Mouse (Mus musculus) spleen, postnatal 36 days (tissue): ENCODE data around the gene Hes3.

Source experiments
- DNase-seq, 2 experiments: peaks; one replicate each; pipeline ENCODE4 v3.0.0; 2022; ENCODE audit warnings: low spot score in 2 of 2, mixed read lengths in 1 of 2

Gene Hes3

DNA sequence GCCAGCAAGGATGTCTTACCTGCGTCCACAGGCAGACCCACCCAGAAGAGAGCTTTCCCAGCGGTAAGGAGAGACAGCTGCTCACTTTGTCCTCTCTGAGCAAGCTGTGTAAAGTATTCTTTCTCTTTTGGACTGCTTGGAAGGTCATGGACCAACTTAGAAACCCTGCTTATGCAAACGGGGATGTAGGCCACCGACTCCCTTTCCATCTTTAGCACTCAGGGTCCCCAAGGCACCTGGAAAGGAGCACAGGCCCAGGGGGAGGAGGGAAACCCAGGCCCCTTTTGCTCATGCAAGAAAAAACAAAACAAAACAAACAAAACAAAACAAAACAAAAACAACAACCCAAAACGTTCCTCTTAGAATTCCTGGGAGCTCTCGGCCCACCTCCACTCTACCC, at the start of gene Hes3:
TSS of gene Hes3 (minus strand) at position 101 of the 400 bp plus-strand sequence.
- no peak for DNase-seq

DNA sequence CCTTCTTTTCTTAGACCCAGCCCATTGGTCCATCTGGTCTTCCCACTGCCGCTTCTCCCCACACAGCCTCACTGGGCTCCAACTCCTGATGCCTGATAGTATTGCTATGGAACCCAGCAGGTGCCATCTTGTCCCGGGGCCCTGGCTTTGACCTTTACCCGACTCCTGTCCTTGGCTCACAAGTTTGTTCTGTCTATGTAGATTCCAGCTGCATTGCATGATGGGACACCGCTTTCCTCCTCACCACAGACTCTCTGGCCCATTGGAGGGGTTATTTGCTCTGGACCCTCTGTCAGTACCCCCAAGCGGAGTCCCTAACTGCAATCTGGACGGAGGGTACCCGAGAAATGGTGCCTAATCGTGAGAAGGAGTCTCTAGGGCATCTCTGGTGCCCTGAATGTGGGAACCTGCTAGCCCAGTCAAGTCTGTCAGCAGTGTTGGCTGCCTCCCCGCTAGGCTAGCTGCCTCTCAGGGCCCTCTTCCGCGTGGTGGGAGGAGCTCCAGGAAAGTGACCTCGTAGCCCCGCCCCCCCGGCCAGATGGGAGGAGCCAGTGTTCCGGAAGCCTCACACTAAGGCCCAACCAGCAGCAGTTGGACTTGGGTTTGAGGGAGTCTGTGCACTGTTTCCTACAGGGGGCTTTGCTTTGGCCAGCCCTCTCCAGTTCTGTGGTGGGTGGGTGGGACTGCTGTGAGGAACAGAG, 49.3 kb upstream of the Hes3 start:
- DNase-seq = no peak

DNA sequence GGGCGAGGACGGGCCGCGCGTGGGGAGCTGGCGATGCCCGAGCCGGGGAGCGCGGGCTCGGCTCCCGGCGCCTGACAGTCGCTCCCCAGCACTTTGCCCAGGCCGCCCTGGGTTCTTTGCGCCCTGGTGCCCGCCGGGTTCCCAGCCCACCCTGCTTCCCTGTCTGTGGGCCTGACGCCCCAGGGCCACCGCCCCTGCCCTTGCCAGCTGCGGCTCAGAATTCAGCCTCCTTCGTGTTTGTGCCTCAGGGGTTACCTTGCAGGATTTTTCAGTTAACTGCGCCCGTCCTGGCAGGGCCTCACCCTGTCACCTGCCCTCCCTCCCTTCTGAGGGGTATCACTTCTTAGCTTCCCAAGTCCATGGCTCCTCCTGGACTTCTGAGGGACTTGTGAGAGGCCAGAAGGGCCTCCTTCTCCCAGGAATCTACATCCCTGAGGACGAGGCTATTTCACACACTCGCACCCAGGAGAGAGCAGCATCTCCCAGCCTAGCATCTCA, 47.9 kb upstream of the Hes3 start:
- no peak for DNase-seq

DNA sequence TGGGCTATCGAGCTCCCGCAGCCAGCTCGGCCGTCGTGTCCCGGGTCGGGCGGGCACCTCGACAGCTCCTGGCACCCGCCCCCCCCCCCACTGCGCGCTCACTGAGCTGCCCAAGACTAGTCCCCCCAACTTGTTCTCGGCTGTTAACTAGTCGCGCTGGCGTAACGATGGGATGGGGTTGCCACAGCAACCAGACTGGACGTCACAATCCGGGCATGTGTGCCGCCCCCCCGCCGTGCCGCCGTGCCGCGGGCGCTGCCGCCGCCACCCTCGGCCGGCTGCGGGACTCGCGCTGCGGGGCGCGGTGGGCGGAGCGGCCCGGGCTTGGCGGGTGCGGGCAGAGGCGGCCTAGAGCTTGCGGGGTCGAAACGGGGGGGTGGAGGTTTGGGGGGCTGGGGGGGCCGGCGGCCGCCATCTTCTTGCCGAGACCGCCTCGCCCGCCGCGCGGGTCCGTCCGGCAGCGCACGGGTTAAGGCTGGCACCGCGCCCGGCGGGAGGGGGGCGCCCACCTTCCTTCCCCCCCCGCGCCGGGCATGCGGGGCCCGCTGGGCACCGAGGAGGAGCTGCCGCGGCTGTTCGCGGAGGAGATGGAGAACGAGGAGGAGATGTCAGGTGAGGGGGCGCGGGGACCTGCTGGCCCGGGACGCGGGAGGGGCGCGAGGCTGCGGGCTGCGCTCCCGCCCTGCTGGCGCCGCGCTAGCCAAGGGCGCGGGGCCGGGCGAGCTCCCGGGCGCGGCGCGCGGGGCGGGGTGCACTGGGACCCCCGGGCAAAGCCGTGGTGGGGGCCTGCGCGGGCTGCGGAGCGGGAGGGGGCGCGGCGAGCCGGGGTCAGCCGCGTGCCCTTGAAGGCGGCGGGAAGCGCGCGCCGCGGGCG, 47.2 kb upstream of the Hes3 start, which contains the start of gene Chd5:
TSS of gene Chd5 (plus strand) at position 233 of the 874 bp plus-strand sequence.
- DNase-seq = no peak

DNA sequence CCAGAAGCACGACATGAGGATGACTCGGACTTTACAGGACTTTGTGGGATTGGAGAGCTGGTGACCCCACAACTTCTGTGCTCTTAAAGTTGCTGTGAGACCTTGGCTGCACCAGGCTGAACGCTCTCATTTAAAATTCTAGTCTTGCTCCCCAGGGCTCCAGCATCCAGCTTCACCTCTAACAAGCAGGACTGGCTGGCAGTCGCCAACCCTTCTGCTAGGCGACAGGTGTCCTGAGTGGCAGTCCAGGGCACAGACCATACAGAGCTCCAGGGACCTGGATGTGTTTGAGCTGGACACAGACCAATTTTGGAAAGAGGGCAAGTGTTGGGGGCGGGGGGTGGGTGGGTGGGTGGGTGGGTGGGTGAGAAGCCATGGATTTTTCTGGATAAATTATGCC, 46.3 kb upstream of the Hes3 start:
- no peak for DNase-seq

DNA sequence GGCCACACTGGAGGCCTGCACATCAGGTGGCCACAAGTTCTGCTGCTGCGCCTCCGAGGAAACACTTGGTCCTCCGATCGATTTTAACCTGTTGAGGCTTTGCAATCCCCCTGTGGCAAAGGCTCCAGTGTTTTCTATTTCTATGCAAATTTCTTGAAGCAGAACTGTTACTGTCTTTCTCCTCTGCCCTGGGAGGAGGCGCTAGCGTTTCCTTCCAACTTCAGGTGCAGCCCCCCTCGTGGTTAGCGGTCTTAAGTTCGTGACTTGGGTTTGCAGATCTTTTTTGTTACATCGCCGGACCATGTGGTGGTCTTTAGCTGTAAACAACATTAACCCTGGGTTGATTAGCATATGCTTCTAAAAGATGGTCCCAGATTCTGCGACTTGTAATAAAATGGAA, 42.1 kb upstream of the Hes3 start:
- no peak for DNase-seq

DNA sequence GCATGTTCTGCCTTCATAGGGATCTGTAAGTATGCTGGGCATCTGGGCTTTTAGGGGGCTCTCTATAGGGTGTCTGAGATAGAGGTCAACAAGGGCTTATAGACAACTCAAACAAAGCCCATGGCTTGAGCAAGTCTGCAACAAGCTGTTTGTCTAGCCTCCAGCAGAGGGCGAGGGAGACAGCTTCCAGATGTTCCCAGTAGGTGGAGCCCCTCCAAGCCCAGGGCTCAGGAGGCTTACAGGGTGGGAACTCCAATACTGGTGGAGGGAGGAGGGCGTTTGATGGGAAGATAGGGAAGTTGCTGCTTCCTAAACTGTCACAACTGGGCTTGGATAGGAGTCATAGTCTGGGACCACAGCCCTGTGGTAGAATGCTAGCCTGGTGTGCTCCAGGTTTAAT, 41.5 kb upstream of the Hes3 start:
- peak; percentile 27 to 30 for DNase-seq

DNA sequence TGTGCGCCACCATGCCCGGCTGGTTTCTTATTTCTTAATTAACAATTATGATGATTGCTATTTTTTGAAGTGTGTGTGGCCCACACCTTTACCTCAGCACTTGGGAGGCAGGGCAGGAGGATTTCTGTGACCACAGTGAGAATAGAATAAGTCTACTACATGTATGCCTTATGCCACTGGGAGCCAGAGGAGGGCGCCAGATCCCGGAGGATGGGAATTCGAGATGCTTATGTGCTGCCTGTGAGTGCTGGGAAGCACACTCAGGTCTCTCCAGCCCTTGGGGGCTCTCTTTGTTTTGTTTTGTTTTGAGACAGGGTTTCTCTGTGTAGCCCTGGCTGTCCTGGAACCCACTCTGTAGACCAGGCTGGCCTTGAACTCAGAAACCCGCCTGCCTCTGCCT, 37.2 kb upstream of the Hes3 start:
- peak; percentile 26 to 36 for DNase-seq

DNA sequence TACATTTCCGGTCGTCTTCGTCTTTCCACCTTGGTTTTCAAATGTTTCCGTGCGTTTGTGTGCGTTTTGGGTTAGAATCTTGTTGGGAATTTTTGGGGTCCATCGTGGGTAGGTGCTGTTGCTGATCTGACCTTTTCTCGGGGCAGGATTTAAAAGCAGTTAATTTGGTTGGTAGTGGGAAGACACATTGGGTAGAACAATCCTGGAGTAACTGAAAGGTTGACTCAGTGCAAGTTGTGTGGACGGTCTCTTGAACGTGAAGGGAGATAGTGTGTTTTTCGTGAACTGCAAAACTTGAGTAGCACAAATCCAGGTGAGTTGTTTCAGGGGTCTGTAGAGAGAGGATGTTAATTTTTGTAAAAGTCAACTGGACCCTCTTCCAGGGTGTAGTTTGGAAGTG, 35.1 kb upstream of the Hes3 start:
- no peak for DNase-seq

DNA sequence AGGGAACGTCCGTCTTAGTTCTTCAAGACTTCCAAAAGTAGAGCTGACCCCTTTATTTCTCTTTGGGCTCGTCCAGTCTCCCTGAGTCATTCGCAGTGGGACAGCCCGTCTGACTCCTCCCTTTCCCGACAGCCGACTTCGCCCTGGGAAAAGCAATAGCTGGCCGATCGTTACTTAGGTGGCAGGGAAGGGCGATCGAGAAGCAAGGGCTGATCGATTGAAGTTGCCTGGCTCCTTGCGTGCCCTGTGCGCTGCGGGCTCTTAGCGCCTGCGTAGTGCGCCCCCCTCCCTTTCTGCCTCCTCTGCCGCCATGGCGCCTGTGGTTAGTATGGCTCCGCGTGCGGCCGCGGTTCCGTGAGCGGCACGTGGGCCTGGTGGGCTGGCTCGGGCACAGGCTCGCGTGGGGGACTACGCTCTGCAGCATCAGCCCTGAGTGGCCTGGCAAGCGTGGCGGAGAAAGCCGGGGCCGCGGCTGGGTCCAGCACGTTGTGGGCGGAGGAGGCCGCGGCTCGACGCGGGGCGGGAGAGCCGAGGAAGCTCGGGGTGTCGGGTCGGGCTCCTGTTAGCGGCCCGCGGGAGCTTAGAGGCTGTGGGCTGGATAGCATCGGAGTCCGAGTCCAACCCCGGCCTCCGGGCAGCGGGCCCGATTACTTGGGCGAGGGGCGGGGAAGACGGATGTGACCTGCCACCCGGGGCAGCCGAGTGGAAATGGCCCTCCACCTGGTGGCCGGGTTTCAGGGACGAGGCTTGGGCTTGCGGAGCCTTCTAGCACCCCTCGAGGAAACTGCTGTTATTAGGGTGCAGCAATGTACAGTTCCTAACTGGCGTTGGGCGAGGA, 34.3 kb upstream of the Hes3 start, which contains the start of gene Rpl22:
TSS of gene Rpl22 (plus strand) at position 169 of the 838 bp plus-strand sequence.
- DNase-seq = peak; percentile 95

DNA sequence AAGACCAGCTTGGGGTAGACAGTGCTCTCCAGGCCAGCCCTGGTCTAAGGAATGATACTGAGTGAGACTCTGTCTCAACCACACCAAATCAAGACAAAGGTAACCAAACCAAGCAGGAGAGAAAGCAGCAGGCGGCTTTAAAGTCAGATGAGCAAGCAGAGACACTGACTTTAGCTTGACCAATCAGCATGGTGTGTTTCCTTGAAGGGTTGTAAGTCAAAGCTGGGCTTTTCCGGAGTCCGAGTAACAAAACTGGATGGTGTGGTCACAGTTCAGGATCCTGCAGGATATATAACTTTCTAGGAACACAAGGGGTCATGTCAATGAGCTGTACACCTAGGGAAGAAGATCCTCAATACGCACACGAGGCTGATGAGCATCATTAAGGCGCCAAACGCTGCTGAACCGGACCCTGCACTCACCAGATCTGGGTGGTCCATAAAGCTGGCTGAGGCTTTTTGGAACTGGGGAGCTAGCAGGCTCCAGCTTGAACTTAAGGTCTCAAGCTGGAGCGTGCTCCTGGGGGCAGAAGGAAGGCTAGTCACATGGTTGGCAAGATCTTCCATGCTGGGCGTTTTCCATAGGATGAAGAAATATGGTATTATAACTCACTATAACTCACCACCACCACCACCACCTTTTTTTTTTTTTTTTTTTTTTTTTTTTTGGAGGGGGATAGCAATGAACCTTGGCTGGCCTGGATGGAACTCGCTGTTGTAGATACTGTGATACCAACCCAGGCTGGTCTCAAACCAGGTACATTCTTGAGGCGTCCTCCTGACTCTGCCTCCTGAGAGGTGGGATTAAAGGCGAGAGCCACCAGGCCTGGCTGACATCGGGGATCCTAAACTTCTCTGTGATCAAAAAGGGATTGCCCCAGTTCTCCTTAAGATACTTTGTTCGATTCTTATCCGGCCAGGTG, 33.4 kb upstream of the Hes3 start:
- no peak for DNase-seq

DNA sequence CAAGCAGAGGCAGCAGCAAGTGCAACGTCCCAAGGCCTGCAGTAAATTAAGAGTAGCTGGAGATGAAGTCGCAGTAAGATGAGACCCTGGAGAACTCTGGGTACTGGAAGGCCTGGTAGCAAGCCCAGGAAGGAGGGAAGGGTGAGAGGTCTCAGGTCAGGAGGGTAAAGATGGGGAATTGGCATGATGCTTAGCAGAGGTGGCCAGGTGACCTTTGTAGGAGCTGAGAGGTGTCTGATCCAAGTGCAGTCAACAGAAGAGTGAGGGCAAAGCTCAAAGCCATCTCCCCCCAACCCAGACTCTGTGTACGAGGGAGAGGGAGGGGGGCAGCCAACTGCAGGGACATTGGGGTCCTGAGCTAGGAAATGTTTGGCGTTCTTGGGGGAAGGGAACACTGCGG, 30.0 kb upstream of the Hes3 start:
- DNase-seq = no peak

DNA sequence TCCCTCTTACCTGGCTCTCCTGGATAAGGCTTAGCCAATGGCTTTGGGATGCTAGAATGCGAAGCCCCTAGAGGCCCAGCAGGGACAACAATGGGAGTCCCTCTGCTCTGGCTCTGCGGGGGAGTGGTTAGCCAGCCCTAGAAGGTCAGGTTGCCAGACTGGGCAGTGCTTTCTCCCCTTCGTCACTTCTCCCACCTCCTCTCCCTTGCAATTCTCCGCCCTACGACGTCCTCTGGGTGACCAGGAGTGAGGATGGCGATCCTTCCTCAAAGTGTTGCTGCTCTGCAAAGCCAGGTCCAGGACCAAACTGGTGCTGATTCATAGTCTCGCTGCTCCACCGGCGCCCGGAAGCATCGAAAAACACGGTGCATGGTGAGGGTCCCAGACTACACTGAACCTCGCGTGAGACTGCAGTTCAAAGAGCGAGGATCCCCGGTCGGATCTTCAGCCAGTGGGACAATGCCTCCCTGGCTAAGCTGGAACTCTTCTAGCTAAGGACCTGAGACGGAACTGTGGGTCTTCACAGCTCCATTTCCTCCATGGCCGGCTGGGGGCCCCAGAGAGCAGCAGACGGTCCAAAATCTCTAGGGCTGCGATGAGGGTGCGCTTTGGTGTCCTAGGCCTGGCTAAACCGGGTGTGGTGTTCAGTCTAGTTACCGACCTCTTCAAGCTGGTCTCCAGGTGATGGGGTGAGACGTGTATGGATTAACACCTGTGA, 27.2 kb upstream of the Hes3 start, which contains the start of gene Rnf207:
TSS of gene Rnf207 (minus strand) at position 477 of the 718 bp plus-strand sequence.
- DNase-seq = peak; percentile 42 to 47

DNA sequence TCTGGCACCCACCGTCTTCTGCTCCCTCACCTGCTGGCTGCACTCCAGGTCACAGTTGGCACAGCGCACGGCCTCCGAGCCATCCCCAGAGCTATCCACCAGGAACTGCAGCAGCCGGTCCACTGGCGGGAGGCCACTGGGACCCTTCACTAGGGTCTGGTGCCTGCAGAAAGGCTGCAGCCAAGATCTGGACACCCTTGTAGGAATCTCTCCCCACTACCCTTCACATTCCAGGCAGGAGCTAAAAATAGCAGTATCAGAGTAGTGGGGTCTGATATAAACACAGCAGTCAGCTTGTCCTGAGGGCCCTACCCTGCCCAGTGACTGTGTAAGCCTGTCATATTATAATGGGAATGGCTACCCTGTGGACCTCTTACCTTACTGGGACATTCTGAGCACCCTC, 26.2 kb upstream of the Hes3 start:
- DNase-seq = no peak

DNA sequence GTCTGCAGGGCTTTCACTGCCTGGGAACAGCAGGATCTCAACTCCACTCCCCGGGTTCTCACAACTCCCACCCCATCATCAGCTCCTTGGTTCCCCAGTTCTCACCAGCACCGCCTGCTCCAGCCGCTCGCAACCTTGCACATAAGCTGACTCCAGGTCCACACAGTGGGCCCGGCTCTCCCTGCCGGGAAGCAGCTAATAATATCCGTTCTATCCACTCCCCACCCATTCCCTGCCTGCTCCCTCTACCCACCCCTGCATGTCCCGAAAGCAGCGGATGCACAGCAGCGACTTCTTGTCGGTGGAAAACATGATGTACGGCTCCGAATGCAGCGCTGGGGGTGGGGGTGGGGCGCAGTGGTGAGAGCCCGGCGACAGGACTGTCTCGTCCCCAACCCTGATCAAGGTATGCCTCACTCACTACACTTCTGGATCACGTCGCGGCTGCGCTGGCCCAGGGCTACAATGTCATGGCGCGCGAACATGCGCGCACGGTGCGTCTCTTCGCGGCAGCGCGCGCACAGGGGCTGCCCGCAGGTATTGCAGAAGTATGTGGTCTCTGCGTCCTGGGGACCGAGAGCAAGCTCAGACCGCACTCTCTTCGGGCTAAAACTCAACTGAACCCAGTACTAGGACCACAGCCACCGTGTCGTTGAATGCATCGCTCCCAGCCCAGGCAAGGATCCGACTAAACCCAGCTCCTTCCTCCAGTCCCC, 24.2 kb upstream of the Hes3 start:
- no peak for DNase-seq

DNA sequence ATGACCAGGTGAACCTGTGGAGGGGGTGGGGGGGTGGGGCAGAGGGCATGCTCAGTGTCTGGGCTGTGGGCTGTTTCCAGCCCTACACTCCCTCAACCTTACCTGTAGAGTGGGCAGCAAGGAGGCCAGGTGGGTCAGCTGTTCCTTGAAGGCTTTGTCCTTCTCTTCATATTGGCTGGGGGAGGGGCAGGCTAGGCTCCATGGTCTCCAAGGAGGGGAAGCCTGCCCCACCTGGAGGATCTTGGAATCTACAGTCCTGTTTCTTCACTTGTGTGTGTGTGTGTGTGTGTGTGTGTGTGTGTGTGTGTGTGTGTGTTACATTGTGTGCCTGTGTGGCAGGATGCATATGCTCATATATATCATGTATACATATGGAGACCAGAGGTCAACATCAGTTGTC, 22.5 kb upstream of the Hes3 start:
- no peak for DNase-seq

DNA sequence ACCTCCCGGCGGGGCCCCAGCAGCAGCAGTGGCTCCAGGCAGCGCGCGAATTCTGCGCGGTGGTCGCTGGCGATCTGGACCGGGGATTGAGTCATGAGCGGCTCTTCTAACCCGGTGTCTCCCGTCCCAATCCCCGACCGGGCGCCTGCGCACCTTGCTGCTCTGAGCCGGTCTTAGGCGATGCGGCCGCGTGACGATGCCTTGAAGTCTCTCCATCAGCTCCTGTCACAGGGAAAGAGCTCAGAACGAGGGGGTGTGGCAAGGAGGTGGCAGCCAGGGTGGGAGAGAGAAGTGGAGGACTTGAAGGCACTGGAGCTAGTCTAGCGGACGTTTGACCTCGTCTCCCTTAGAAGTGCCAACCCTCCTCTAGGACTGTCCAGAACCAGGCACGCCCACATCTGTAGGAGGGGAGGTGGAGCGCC, 21.8 kb upstream of the Hes3 start:
- no peak for DNase-seq

DNA sequence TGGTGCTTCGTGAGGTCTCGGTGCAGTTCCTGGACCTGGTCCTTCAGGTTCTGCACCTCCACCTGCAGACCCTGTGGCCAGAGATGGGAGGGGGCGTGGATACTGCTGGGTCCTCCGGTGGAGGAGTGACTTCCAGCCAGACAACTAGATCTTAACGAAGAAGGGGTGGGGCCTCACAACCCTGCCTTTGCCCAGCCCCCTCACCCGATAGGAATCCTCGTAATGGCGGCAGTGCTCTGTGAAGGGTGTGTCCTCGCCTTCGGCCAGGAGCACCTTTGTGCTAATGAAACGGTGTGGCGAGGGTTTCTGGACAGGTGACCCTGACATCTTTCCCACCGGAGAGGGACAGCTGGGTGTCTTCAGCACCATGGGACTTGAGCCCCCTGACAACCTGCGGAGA, 20.7 kb upstream of the Hes3 start:
- DNase-seq = no peak

DNA sequence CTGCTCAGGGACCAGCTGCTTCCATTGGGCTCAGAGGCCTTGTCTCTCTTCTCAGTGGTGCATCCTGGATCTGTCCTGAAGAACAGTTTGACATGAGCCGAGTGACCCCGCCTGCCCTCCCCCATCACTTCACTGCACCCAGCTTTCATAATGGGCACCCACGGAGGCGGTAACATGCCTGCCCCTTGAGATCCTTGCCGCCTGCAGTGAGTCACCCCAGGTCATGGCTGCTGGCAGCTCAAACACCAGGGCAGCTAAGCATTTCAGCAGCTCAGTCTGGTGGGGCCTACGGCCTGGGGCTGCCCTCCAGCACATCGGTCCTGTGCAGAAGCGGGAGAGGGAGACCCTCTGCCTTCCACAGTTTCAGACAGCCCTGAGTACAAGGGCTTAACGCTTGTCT, 16.1 kb upstream of the Hes3 start:
- no peak for DNase-seq
